Mouse (Mus musculus): ENCODE measurements at regions not wholly inside any gene's neighbourhood (a gene's known extent, or its start where the extent isn't known, plus 50 kb on each side); places are given as distances from the start of the nearest gene placed in this dataset.

- Histone ChIP-seq H3K9ac (no peak overlapping the region), H3K4me1 (replicated peaks) (no peaks in the 10 kb centered on the region)
- ATAC-seq (replicated peaks; ENCODE audit: insufficient number of reproducible peaks, insufficient read depth, low FRiP score, low read depth), result no peak
Measured at GRCm38 (mm10) chr3:34521357-34522053, 128.7 kb upstream of the Sox2 start.

GRCm38 (mm10) chr3:34512503-34513145 is 137.6 kb upstream of the Sox2 start:
- H3K36me3 ChIP-seq, result no peaks in the 10 kb centered on the region
- no peak overlapping the region for H3K4me3 ChIP-seq
- ATAC-seq (replicated peaks; ENCODE audit: insufficient number of reproducible peaks, insufficient read depth, low FRiP score, low read depth), result no peak
- no peaks in the 10 kb centered on the region for H3K4me1 ChIP-seq (replicated peaks)
- no peak overlapping the region for H3K4me2 ChIP-seq
- no peaks in the 10 kb centered on the region for H3K27me3 ChIP-seq
- WGBS, result 79% methylated on average over 13 of the region's 13 CpGs
- H3K27ac ChIP-seq, result no peak overlapping the region
- no peak overlapping the region for H3K9ac ChIP-seq
- H3K9me3 ChIP-seq (replicated peaks), result no peaks in the 10 kb centered on the region; the same call in 1 of the 2 replicates

More at GRCm38 (mm10) chr3:34521357-34522053, 128.7 kb upstream of the Sox2 start:
- no peak overlapping the region for H3K4me2 ChIP-seq
- WGBS, result 76% methylated on average over 14 of the region's 14 CpGs
- H3K36me3 ChIP-seq, result no peaks in the 10 kb centered on the region
- H3K27ac ChIP-seq, result no peak overlapping the region
- H3K4me3 ChIP-seq, result no peak overlapping the region
- H3K9me3 ChIP-seq (replicated peaks), result no peaks in the 10 kb centered on the region
- H3K27me3 ChIP-seq, result no peaks in the 10 kb centered on the region

- no peaks in the 10 kb centered on the region; the same call in 1 of the 2 replicates for H3K9me3 ChIP-seq (replicated peaks)
- no peak overlapping the region for H3K4me2 ChIP-seq
- H3K4me1 ChIP-seq (replicated peaks), result no peaks in the 10 kb centered on the region
- H3K36me3 ChIP-seq, result no peaks in the 10 kb centered on the region
- no peak for ATAC-seq (replicated peaks; ENCODE audit: insufficient number of reproducible peaks, insufficient read depth, low FRiP score, low read depth)
- no peak overlapping the region for H3K9ac ChIP-seq
- no peak overlapping the region for H3K27ac ChIP-seq
- WGBS, result 69% methylated on average over 4 of the region's 4 CpGs
- no peaks in the 10 kb centered on the region for H3K27me3 ChIP-seq
- no peak overlapping the region for H3K4me3 ChIP-seq
Measured at GRCm38 (mm10) chr3:34510723-34511122, 139.5 kb upstream of the Sox2 start.

GRCm38 (mm10) chr3:34509160-34509559 is 141.0 kb upstream of the Sox2 start:
- Histone ChIP-seq H3K4me1 (replicated peaks) (no peaks in the 10 kb centered on the region), H3K27ac (no peak overlapping the region), H3K4me2 (no peak overlapping the region), H3K9ac (no peak overlapping the region), H3K9me3 (replicated peaks) (no peaks in the 10 kb centered on the region; the same call in 1 of the 2 replicates), H3K36me3 (no peaks in the 10 kb centered on the region), H3K27me3 (no peaks in the 10 kb centered on the region), H3K4me3 (no peak overlapping the region)
- no peak for ATAC-seq (replicated peaks; ENCODE audit: insufficient number of reproducible peaks, insufficient read depth, low FRiP score, low read depth)
- WGBS, result 47% methylated on average over 5 of the region's 5 CpGs

GRCm38 (mm10) chr3:34504573-34504894 is 145.7 kb upstream of the Sox2 start:
- ATAC-seq (replicated peaks; ENCODE audit: insufficient number of reproducible peaks, insufficient read depth, low FRiP score, low read depth), result no peak
- Histone ChIP-seq H3K36me3 (no peaks in the 10 kb centered on the region), H3K4me1 (replicated peaks) (no peaks in the 10 kb centered on the region), H3K4me3 (no peak overlapping the region), H3K9ac (no peak overlapping the region), H3K27me3 (no peaks in the 10 kb centered on the region), H3K27ac (no peak overlapping the region), H3K9me3 (replicated peaks) (no peaks in the 10 kb centered on the region), H3K4me2 (no peak overlapping the region)
- 39% methylated on average over 3 of the region's 3 CpGs for WGBS

- WGBS, result 73% methylated on average over 13 of the region's 13 CpGs
- no peak for ATAC-seq (replicated peaks; ENCODE audit: insufficient number of reproducible peaks, insufficient read depth, low FRiP score, low read depth)
- Histone ChIP-seq H3K9ac (no peak overlapping the region), H3K4me2 (no peak overlapping the region), H3K4me3 (no peak overlapping the region), H3K9me3 (replicated peaks) (no peaks in the 10 kb centered on the region), H3K4me1 (replicated peaks) (no peaks in the 10 kb centered on the region), H3K27ac (no peak overlapping the region), H3K36me3 (no peaks in the 10 kb centered on the region), H3K27me3 (no peaks in the 10 kb centered on the region)
Measured at GRCm38 (mm10) chr3:34503874-34504572, 146.2 kb upstream of the Sox2 start.

GRCm38 (mm10) chr3:34496839-34497238 is 153.4 kb upstream of the Sox2 start:
- Histone ChIP-seq H3K27me3 (no peaks in the 10 kb centered on the region), H3K27ac (no peak overlapping the region), H3K9me3 (replicated peaks) (no peaks in the 10 kb centered on the region), H3K4me1 (replicated peaks) (no peaks in the 10 kb centered on the region), H3K9ac (no peak overlapping the region), H3K4me2 (no peak overlapping the region), H3K36me3 (no peaks in the 10 kb centered on the region), H3K4me3 (no peak overlapping the region)
- WGBS, result 83% methylated on average over 8 of the region's 8 CpGs
- ATAC-seq (replicated peaks; ENCODE audit: insufficient number of reproducible peaks, insufficient read depth, low FRiP score, low read depth), result no peak

- Histone ChIP-seq H3K27me3 (no peaks in the 10 kb centered on the region), H3K4me3 (no peak overlapping the region), H3K36me3 (no peaks in the 10 kb centered on the region), H3K4me2 (no peak overlapping the region), H3K27ac (no peak overlapping the region), H3K9me3 (replicated peaks) (no peaks in the 10 kb centered on the region), H3K9ac (no peak overlapping the region), H3K4me1 (replicated peaks) (no peaks in the 10 kb centered on the region)
- ATAC-seq (replicated peaks; ENCODE audit: insufficient number of reproducible peaks, insufficient read depth, low FRiP score, low read depth), result no peak
- 69% methylated on average over 3 of the region's 3 CpGs for WGBS
Measured at GRCm38 (mm10) chr3:34495615-34496014, 154.6 kb upstream of the Sox2 start.

- Histone ChIP-seq H3K9ac (no peak overlapping the region), H3K9me3 (replicated peaks) (no peaks in the 10 kb centered on the region), H3K36me3 (no peaks in the 10 kb centered on the region), H3K4me1 (replicated peaks) (no peaks in the 10 kb centered on the region), H3K27ac (no peak overlapping the region), H3K4me3 (no peak overlapping the region), H3K4me2 (no peak overlapping the region), H3K27me3 (no peaks in the 10 kb centered on the region)
- no peak for ATAC-seq (replicated peaks; ENCODE audit: insufficient number of reproducible peaks, insufficient read depth, low FRiP score, low read depth)
Measured at GRCm38 (mm10) chr3:34493921-34494320, 156.3 kb upstream of the Sox2 start.

- WGBS, result 74% methylated on average over 2 of the region's 2 CpGs
- Histone ChIP-seq H3K9ac (no peak overlapping the region), H3K4me1 (replicated peaks) (no peaks in the 10 kb centered on the region), H3K27ac (no peak overlapping the region), H3K4me2 (no peak overlapping the region), H3K9me3 (replicated peaks) (no peaks in the 10 kb centered on the region), H3K27me3 (peaks cover 3% of the 10 kb centered on the region; the same call in 1 of the 2 replicates), H3K4me3 (no peak overlapping the region), H3K36me3 (no peaks in the 10 kb centered on the region)
- ATAC-seq (replicated peaks; ENCODE audit: insufficient number of reproducible peaks, insufficient read depth, low FRiP score, low read depth), result no peak
Measured at GRCm38 (mm10) chr3:34489008-34489407, 161.2 kb upstream of the Sox2 start.

GRCm38 (mm10) chr3:34486441-34487050 is 163.7 kb upstream of the Sox2 start:
- no peak overlapping the region for H3K4me3 ChIP-seq
- no peaks in the 10 kb centered on the region for H3K4me1 ChIP-seq (replicated peaks)
- no peak overlapping the region for H3K4me2 ChIP-seq
- no peak for ATAC-seq (replicated peaks; ENCODE audit: insufficient number of reproducible peaks, insufficient read depth, low FRiP score, low read depth)
- H3K9me3 ChIP-seq (replicated peaks), result no peaks in the 10 kb centered on the region
- peaks cover 3% of the 10 kb centered on the region; the same call in 1 of the 2 replicates for H3K27me3 ChIP-seq
- no peak overlapping the region for H3K27ac ChIP-seq
- no peaks in the 10 kb centered on the region for H3K36me3 ChIP-seq
- 12% methylated on average over 9 of the region's 9 CpGs for WGBS
- H3K9ac ChIP-seq, result no peak overlapping the region

Data from heart, embryonic 15.5 days (tissue).